Mouse (Mus musculus) ES-E14 (cell line): ENCODE measurements around the gene Zscan2. TPM values are rescaled to one million over a fixed set of nuclear protein-coding genes. Genes with fewer than 3 reads are reported as not detected.

Source experiments
- DNase-seq: peaks from one replicate; pipeline ENCODE4 v3.0.0-alpha.2; 2013; ENCODE audit warnings: low read depth, low spot score
- H3K27ac ChIP-seq: 2 replicates; pipeline ENCODE4 v1.5.1; 2012; ENCODE audit warnings: low read depth, mild to moderate bottlenecking, low read length, moderate library complexity, mixed read lengths; ENCODE audit not compliant: poor library complexity, insufficient read depth, severe bottlenecking
- H3K36me3 ChIP-seq: 2 replicates; pipeline ENCODE4 v1.6.1; 2012; ENCODE audit warnings: mild to moderate bottlenecking, low read length, moderate library complexity, mixed read lengths; ENCODE audit not compliant: control insufficient read depth, poor library complexity, insufficient read depth, severe bottlenecking
- H3K4me1 ChIP-seq, 2 experiments: fragments of 150-350 bp in 1 of 2; sonication (generic) in 1 of 2; 2 replicates each; pipeline ENCODE4 v1.6.1; 2012; ENCODE audit warnings: low read length in 2 of 2, mild to moderate bottlenecking in 1 of 2, mixed read lengths in 1 of 2; ENCODE audit not compliant: control insufficient read depth in 2 of 2, insufficient read depth in 2 of 2, poor library complexity in 1 of 2
- H3K4me3 ChIP-seq, 2 experiments: fragments of 150-350 bp in 1 of 2; sonication (generic) in 1 of 2; 2 replicates each; pipeline ENCODE4 v1.5.1; 2012; ENCODE audit warnings: low read length in 2 of 2, low read depth in 1 of 2, mild to moderate bottlenecking in 1 of 2, mixed read lengths in 1 of 2; ENCODE audit not compliant: insufficient read depth in 1 of 2, poor library complexity in 1 of 2, severe bottlenecking in 1 of 2
- H3K9ac ChIP-seq: 2 replicates; pipeline ENCODE4 v1.6.1; 2012; ENCODE audit warnings: low read depth, mild to moderate bottlenecking, low read length, mixed read lengths; ENCODE audit not compliant: poor library complexity, insufficient read depth, severe bottlenecking
- H3K9me3 ChIP-seq: fragments of 150-350 bp; sonication (generic); 2 replicates; pipeline ENCODE4 v1.6.1; 2012; ENCODE audit warnings: low read depth, mild to moderate bottlenecking, low read length; ENCODE audit not compliant: control insufficient read depth, insufficient read depth
- CHD2 ChIP-seq: IDR thresholded peaks from 2 replicates; pipeline ENCODE4 v1.6.1; 2014; ENCODE audit warnings: mild to moderate bottlenecking, low read depth, low read length, inconsistent platforms
- HCFC1 ChIP-seq: IDR thresholded peaks from 2 replicates; pipeline ENCODE4 v1.6.1; 2012; ENCODE audit warnings: low read length, inconsistent platforms, borderline replicate concordance; ENCODE audit not compliant: insufficient read depth
- MAFK ChIP-seq: IDR thresholded peaks from 2 replicates; pipeline ENCODE4 v1.6.1; 2014; ENCODE audit warnings: mild to moderate bottlenecking, low read depth, low read length, inconsistent platforms; ENCODE audit not compliant: insufficient read depth
- ZC3H11A ChIP-seq: IDR thresholded peaks from 2 replicates; pipeline ENCODE4 v1.6.1; 2012; ENCODE audit warnings: low read depth, mild to moderate bottlenecking, inconsistent platforms, low read length, borderline replicate concordance
- ZNF384 ChIP-seq: IDR thresholded peaks from 2 replicates; pipeline ENCODE4 v1.6.1; 2012; ENCODE audit warnings: low read depth, low read length, inconsistent platforms
- in situ Hi-C, 2 experiments: fragments of 600-800 bp; cut with MboI; formaldehyde crosslinking; loops; one replicate each; pipeline ENCODE4 v1.15.1; 2025; ENCODE audit warnings: low sequenced_read_pairs in 2 of 2, inconsistent platforms in 1 of 2; ENCODE audit not compliant: unreplicated experiment in 2 of 2
- total RNA-seq: library from RNA; depleted of rRNA; stranded (reverse); fragments of 300-350 nt; gene quantifications from 2 replicates; pipeline ENCODE4 v1.2.3, GENCODE M21; 2012

The Zscan2 gene
- total RNA-seq, 1 experiment: 2.4 TPM

- Histone ChIP-seq H3K9ac (no peak overlapping the region), H3K9me3 (no peaks in the 10 kb centered on the region), H3K4me3 (no peak overlapping the region), H3K27ac (no peak overlapping the region), H3K36me3 (peaks cover 63% of the 10 kb centered on the region), H3K4me1 (peaks cover 1 to 2% of the 10 kb centered on the region in 2 experiments; a peak in 1 of 4 replicates)
- in situ Hi-C loops: no loop called here
- DNase-seq: no peak
- TF ChIP-seq HCFC1 (no peak), ZC3H11A (no peak), ZNF384 (no peak)
Measured at GRCm38 (mm10) chr7:80894196-80894595, 33.5 kb downstream of the Zscan2 start.

GRCm38 (mm10) chr7:80894815-80895519, 34.2 kb downstream of the Zscan2 start:
- TF ChIP-seq HCFC1: no peak
- TF ChIP-seq ZC3H11A: no peak
- no peak for TF ChIP-seq MAFK
- no peak for TF ChIP-seq CHD2
- TF ChIP-seq ZNF384: no peak
- in situ Hi-C loops: no loop called here

GRCm38 (mm10) chr7:80897134-80897533, 36.4 kb downstream of the Zscan2 start:
- in situ Hi-C loops: no loop called here
- H3K4me3 ChIP-seq: no peak overlapping the region
- DNase-seq: no peak
- H3K9ac ChIP-seq: no peak overlapping the region
- H3K4me1 ChIP-seq: 0 out of 4 replicates have a peak, but pooled peaks cover 0 to 2% of the 10 kb centered on the region in 2 experiments
- no peaks in the 10 kb centered on the region for H3K9me3 ChIP-seq
- no peak overlapping the region for H3K27ac ChIP-seq
- no peak for TF ChIP-seq ZC3H11A
- TF ChIP-seq ZNF384: no peak
- TF ChIP-seq HCFC1: no peak
- no peak for TF ChIP-seq MAFK
- TF ChIP-seq CHD2: no peak
- H3K36me3 ChIP-seq: peaks cover 50% of the 10 kb centered on the region

More at GRCm38 (mm10) chr7:80894815-80895519, 34.2 kb downstream of the Zscan2 start:
- 0 out of 4 replicates have a peak, but pooled peaks cover 0 to 2% of the 10 kb centered on the region in 2 experiments for H3K4me1 ChIP-seq
- H3K9ac ChIP-seq: no peak overlapping the region
- no peak for DNase-seq
- no peaks in the 10 kb centered on the region for H3K9me3 ChIP-seq
- peaks cover 63% of the 10 kb centered on the region for H3K36me3 ChIP-seq
- H3K27ac ChIP-seq: no peak overlapping the region
- no peak overlapping the region for H3K4me3 ChIP-seq

- DNase-seq: no peak
- H3K4me1 ChIP-seq: 0 out of 4 replicates have a peak, but pooled peaks cover 0 to 2% of the 10 kb centered on the region in 2 experiments
- TF ChIP-seq ZNF384 (no peak), ZC3H11A (no peak), HCFC1 (no peak)
- H3K27ac ChIP-seq: no peak overlapping the region
- H3K9me3 ChIP-seq: no peaks in the 10 kb centered on the region
- H3K9ac ChIP-seq: no peak overlapping the region
- H3K4me3 ChIP-seq: no peak overlapping the region
- in situ Hi-C loops: no loop called here
- peaks cover 45% of the 10 kb centered on the region for H3K36me3 ChIP-seq
Measured at GRCm38 (mm10) chr7:80897721-80898120, 37.0 kb downstream of the Zscan2 start.

- peak within 1 kb of the TSS; percentile 55; the same call in 1 of the 2 replicates for H3K27ac ChIP-seq
- in situ Hi-C loops: no loop called here
Measured at GRCm38 (mm10) chr7:80900944-80901501, 40.3 kb downstream of the Zscan2 start, which contains the start of gene Wdr73. Gene Wdr73, minus strand, starts transcription at chr7:80901269.

More at GRCm38 (mm10) chr7:80900944-80901501, 40.3 kb downstream of the Zscan2 start, which contains the start of gene Wdr73:
- peak; percentile 84 for DNase-seq
- TF ChIP-seq ZC3H11A: no peak
- TF ChIP-seq HCFC1: peak; percentile 60; the same call in 1 of the 2 replicates
- peak; percentile 96 for TF ChIP-seq CHD2
- peaks cover 23% of the 10 kb centered on the region for H3K36me3 ChIP-seq
- peak within 1 kb of the TSS; percentile 94 for H3K9ac ChIP-seq
- peak within 1 kb of the TSS; percentile 92 to 93 for H3K4me3 ChIP-seq
- no peaks in the 10 kb centered on the region for H3K4me1 ChIP-seq
- no peaks in the 10 kb centered on the region for H3K9me3 ChIP-seq
